Mouse (Mus musculus) v-Abl transformed pro-B cells (cell line): ENCODE data around the gene Rftn1.
"Not testable (repeated sequence)": the region's sequence is repeated elsewhere in the genome, so short reads cannot be mapped to it uniquely, and the experiment has no call there.

Source experiments
- in situ Hi-C, 2 experiments: fragments of 400-800 bp; cut with MboI; formaldehyde crosslinking; loops; one replicate each; pipeline ENCODE4 v1.15.1; 2025; ENCODE audit not compliant: unreplicated experiment in 2 of 2

Gene Rftn1

GRCm38 (mm10) chr17:50142553-50142952, 47.9 kb downstream of the Rftn1 start:
- in situ Hi-C loops: no loop called here

- in situ Hi-C loops: no loop called here
These were observed 48.3 kb downstream of the Rftn1 start for GRCm38 (mm10) chr17:50142151-50142550.

GRCm38 (mm10) chr17:50136060-50136459, 54.4 kb downstream of the Rftn1 start:
- in situ Hi-C loops: no loop called here

GRCm38 (mm10) chr17:50135466-50135865, 55.0 kb downstream of the Rftn1 start:
- in situ Hi-C loops: no loop called here

GRCm38 (mm10) chr17:50131698-50132097, 58.8 kb downstream of the Rftn1 start:
- in situ Hi-C loops: no loop called here

- in situ Hi-C loops: no loop called here
These were observed 60.1 kb downstream of the Rftn1 start for GRCm38 (mm10) chr17:50130421-50130820.

GRCm38 (mm10) chr17:50128392-50128791, 62.1 kb downstream of the Rftn1 start:
- in situ Hi-C loops: no loop called here

- in situ Hi-C loops: no loop called here
These were observed 63.2 kb downstream of the Rftn1 start for GRCm38 (mm10) chr17:50127045-50127813.

- in situ Hi-C loops: no loop called here
These were observed 63.9 kb downstream of the Rftn1 start for GRCm38 (mm10) chr17:50126545-50126944.

GRCm38 (mm10) chr17:50125900-50126299, 64.6 kb downstream of the Rftn1 start:
- in situ Hi-C loops: no loop called here

GRCm38 (mm10) chr17:50125245-50125798, 65.2 kb downstream of the Rftn1 start:
- in situ Hi-C loops: no loop called here

- in situ Hi-C loops: no loop called here
These were observed 65.8 kb downstream of the Rftn1 start for GRCm38 (mm10) chr17:50124708-50125107.

GRCm38 (mm10) chr17:50122555-50122954, 67.9 kb downstream of the Rftn1 start:
- in situ Hi-C loops: no loop called here

- in situ Hi-C loops: no loop called here
These were observed 70.4 kb downstream of the Rftn1 start for GRCm38 (mm10) chr17:50120098-50120497.

- in situ Hi-C loops: no loop called here
These were observed 73.0 kb downstream of the Rftn1 start for GRCm38 (mm10) chr17:50117461-50117860.

GRCm38 (mm10) chr17:50116980-50117379, 73.5 kb downstream of the Rftn1 start:
- in situ Hi-C loops: no loop called here

GRCm38 (mm10) chr17:50116401-50116800, 74.1 kb downstream of the Rftn1 start:
- in situ Hi-C loops: not testable (repeated sequence)

- in situ Hi-C loops: not testable (repeated sequence)
These were observed 74.8 kb downstream of the Rftn1 start for GRCm38 (mm10) chr17:50115716-50116115.

GRCm38 (mm10) chr17:50114659-50115058, 75.8 kb downstream of the Rftn1 start:
- in situ Hi-C loops: no loop called here

- in situ Hi-C loops: no loop called here
These were observed 79.6 kb downstream of the Rftn1 start for GRCm38 (mm10) chr17:50110650-50111415.

- in situ Hi-C loops: no loop called here
These were observed 83.7 kb downstream of the Rftn1 start for GRCm38 (mm10) chr17:50106811-50107210.

- in situ Hi-C loops: no loop called here
These were observed 86.3 kb downstream of the Rftn1 start for GRCm38 (mm10) chr17:50104131-50104530.
